Mouse (Mus musculus): ENCODE results near the gene Vmn2r18.
A peak's percentile ranks its signal among the peaks of the same experiment; 100 is the strongest.

The Vmn2r18 gene

GRCm38 (mm10) chr5:151605921-151606320 is at the start of gene Vmn2r18:
Gene Vmn2r18, minus strand, starts transcription at chr5:151606021.
- DNase-seq (ENCODE audit: low spot score): no peak

- DNase-seq (ENCODE audit: low spot score): peak; percentile 23
Measured at GRCm38 (mm10) chr5:151651411-151651784, 45.6 kb upstream of the Vmn2r18 start.

- DNase-seq (ENCODE audit: low spot score): peak; percentile 98
Measured at GRCm38 (mm10) chr5:151650700-151651410, 45.0 kb upstream of the Vmn2r18 start, which contains the start of gene Rfc3. Gene Rfc3, minus strand, starts transcription at chr5:151651242.

GRCm38 (mm10) chr5:151644845-151645244 is 39.0 kb upstream of the Vmn2r18 start:
- no peak for DNase-seq (ENCODE audit: low spot score)

GRCm38 (mm10) chr5:151642867-151643266 is 37.0 kb upstream of the Vmn2r18 start:
- DNase-seq (ENCODE audit: low spot score): no peak

- no peak for DNase-seq (ENCODE audit: low spot score)
Measured at GRCm38 (mm10) chr5:151642102-151642501, 36.3 kb upstream of the Vmn2r18 start.

- no peak for DNase-seq (ENCODE audit: low spot score)
Measured at GRCm38 (mm10) chr5:151601696-151602095, 4.1 kb downstream of the Vmn2r18 start.
